ENCODE assay signal across 21 mouse cellular contexts in genomic region chr4:94649920-94650319, GRCm38 (mm10). TPM values are rescaled to one million over a fixed set of nuclear protein-coding genes. Genes with fewer than 3 reads are reported as not detected.
"Had no signal": no experiment of that assay in that cellular context is flagged by ENCODE, and none has a peak within 500 bp of the region (broad histone marks: within the 10 kb centered on the region; RNA-seq: fewer than 3 reads in every experiment).

Gene Lrrc19, minus strand, starts transcription at chr4:94650144.

- H3K4me3 ChIP-seq: limb, embryonic 13.5 days; liver, embryonic 12.5 days; megakaryocyte, embryonic 14.5 days; midbrain, embryonic 15.5 days; neural tube, embryonic 12.5 days had no signal

- H3K27me3 ChIP-seq: limb, embryonic 13.5 days; liver, embryonic 12.5 days; megakaryocyte, embryonic 14.5 days; midbrain, embryonic 15.5 days; neural tube, embryonic 12.5 days had no signal

- H3K27ac ChIP-seq: hindbrain, embryonic 14.5 days; limb, embryonic 13.5 days; liver, embryonic 12.5 days; midbrain, embryonic 15.5 days; neural tube, embryonic 12.5 days had no signal

- H3K9me3 ChIP-seq: limb, embryonic 13.5 days; liver, embryonic 12.5 days; megakaryocyte, embryonic 14.5 days; midbrain, embryonic 15.5 days; neural tube, embryonic 12.5 days had no signal

- H3K9ac ChIP-seq: hindbrain, embryonic 14.5 days; limb, embryonic 13.5 days; liver, embryonic 12.5 days; lung, embryonic 14.5 days; midbrain, embryonic 15.5 days; neural tube, embryonic 12.5 days had no signal

- H3K4me1 ChIP-seq: limb, embryonic 13.5 days; liver, embryonic 12.5 days; megakaryocyte, embryonic 14.5 days; midbrain, embryonic 15.5 days; neural tube, embryonic 12.5 days had no signal

- ATAC-seq: liver, embryonic 12.5 days; midbrain, embryonic 15.5 days had no signal

- H3K36me3 ChIP-seq: liver, embryonic 12.5 days; midbrain, embryonic 15.5 days had no signal

- H3K4me2 ChIP-seq: hindbrain, embryonic 14.5 days; limb, embryonic 13.5 days; liver, embryonic 12.5 days; lung, embryonic 14.5 days; midbrain, embryonic 11.5 days; midbrain, embryonic 15.5 days; neural tube, embryonic 12.5 days had no signal

- DNase-seq: left cerebral cortex, postnatal 4 days; lung, embryonic 14.5 days; lung, postnatal 10 days; lung, postnatal 4 days; spleen, adult 18-20 months; thymus, adult 18-20 months; thymus, postnatal 14 days had no signal

RNA-seq across cellular contexts. Expression of gene Lrrc19, which starts in this region (rescaled TPM):
- total RNA-seq: layer of hippocampus, adult 8-10 months; layer of hippocampus, postnatal 14 days; left cerebral cortex, adult 18-20 months; left cerebral cortex, postnatal 10 days; left cerebral cortex, postnatal 4 days; monocyte, adult 5-6 weeks; neutrophil, adult 5-6 weeks had no signal
- polyA plus RNA-seq: urinary bladder, adult 2 months had no signal
